Mouse (Mus musculus): ENCODE results near the gene Vmn2r14. TPM values are rescaled to one million over a fixed set of nuclear protein-coding genes. Genes with fewer than 3 reads are reported as not detected.

Vmn2r14 gene
- total RNA-seq (2023): not detected

DNA sequence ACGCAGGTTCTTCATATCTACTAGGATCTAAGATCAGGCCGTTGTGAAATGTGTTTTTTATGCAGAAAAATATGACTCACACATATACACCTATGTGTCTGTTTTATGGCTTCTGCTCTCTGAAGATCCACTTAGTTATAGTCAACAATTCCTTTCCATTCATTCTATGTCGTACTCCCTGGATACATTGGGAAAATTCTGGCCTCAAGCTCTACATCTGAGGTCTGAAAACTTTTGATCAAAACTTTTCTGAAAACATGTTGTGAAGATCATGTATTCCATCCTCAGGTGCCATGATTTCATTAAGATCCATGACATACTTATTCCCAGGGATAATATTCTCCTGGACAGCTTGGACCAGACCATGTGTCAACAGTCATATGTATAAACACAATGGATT lies at the start of gene Vmn2r14:
Gene Vmn2r14 (minus strand): TSS at position 101 of the 400 bp plus-strand sequence.

DNA sequence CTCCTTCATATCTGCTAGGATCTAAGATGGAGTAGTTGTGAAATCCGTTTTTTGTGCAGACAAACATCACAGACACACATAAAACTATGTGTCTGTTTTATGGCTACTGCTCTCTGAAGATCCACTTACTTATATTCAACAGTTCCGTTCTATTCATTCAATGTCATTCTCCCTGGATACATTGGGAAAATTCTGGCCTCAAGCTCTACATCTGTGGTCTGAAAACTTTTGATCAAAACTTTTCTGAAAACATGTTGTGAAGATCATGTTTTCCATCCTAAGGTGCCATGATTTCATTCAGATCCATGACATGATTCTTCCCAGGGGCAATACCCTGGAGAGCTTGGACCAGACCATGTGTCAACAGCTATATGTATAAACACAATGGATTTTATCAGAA lies 32.4 kb downstream of the Vmn2r14 start, which contains the start of gene Vmn2r13:
Gene Vmn2r13 (minus strand): TSS at position 101 of the 400 bp plus-strand sequence.

Other genes with a start within 250 kb of the Vmn2r14 start
- gene Vmn2r10, start 218.2 kb downstream of the Vmn2r14 start, total RNA-seq (2023): not detected
- gene Vmn2r11, start 165.1 kb downstream of the Vmn2r14 start, total RNA-seq (2023): not detected
- not detected for gene Vmn2r12, start 126.8 kb downstream of the Vmn2r14 start, total RNA-seq (2023)
- not detected for gene Vmn2r13, start 32.5 kb downstream of the Vmn2r14 start, total RNA-seq (2023)
- gene Vmn2r15, start 72.9 kb upstream of the Vmn2r14 start, total RNA-seq (2023): not detected
- gene Vmn2r16, start 105.5 kb upstream of the Vmn2r14 start, total RNA-seq (2023): not detected
- not detected for gene Vmn2r17, start 195.0 kb upstream of the Vmn2r14 start, total RNA-seq (2023)